Mouse (Mus musculus): Measurements from ENCODE around the gene Hes6. TPM values are rescaled to one million over a fixed set of nuclear protein-coding genes. Genes with fewer than 3 reads are reported as not detected.

Hes6 gene
- total RNA-seq (2021): 10 to 100 TPM; 16.6 to 18.3 TPM

DNA sequence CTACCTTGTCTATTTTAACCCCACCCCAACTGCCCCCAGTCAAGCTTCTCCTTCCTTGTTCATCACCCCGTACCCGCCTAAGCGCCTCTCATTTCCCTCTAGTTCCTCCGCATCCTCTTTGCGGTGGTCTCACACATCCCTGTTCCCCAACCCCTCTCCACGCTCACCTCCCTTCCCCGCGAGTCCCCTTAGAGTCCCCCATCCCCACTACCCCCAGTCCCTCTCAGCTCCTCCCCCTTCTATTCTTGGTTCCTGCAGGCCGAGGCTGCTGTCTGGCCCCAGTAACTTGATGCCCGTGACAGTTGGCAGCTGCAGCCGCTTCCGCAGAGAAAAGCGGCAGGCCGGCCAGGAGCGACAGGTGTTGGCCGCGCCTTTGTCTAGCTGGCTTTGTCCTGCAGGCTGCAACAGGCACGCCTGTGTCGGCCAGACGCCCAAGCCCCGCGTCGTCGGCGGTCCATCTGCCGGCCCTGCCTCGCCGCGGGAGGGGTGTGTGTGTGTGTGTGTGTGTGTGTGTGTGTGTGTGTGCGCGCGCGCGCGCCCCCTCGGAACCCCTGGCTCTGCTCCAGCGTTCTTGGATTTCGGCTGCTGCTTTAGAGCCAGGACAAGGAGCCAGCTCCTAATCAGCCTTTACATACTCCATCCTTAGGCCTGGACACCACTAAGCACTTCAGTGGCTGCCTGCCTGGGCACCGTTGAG is at the start of gene Hes6:
Hes6 (minus strand) TSS at position 141 of the 697 bp plus-strand sequence.
- intact Hi-C loops (cut with DNase I): no loop called here
- peak; percentile 67 for DNase-seq (ENCODE audit: low spot score)

DNA sequence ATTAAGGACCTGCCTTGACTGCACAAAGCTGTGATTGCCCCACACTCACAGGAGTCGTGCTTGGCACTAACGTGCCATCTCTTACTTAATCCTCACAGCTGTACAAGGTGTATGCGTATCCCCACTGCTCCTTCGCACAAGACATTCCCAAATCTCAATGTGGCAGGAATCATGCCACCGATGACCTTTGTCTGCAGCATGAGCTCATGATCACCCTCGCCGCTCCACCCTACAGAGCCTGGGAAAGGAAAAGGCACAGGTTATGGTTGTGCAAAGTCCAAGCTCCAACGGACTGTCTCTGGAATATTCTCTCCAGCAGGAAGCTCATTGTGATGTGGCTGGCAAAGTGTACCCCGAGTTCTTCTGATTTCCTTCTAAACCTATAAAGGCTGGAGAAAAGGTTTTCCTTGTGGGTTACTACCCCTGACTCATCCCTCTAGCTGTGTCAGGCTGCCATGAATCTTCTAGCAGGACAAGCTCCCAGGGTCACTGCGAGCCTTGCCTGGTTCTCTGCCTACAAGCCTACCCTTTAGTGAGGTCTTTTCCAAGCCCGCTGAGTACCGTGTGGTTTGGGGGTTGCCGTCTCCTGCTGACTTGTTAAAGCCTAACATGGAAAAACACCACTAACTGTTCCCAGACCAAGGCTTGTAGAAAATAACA is 49.6 kb upstream of the Hes6 start:
- DNase-seq (ENCODE audit: low spot score): no peak
- intact Hi-C loops (cut with DNase I): no loop called here

DNA sequence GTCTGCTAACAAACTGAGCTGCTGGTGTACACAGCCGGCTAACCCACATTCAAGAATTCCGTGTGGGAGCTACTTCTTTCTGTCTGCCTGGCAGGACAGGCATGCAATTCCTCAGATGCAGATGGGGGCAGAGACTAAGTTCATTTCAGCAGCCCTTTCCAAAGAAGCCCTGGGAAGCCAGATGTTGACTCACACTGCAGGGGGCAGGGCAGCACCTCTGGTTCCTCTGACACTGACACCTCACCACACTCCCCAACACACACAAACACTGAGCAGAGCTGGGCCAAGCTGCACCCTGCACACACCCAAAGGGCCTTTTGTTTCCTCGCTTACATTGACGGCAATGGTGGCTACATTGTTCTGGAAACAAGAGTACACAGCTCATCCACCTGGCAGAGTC is 46.7 kb upstream of the Hes6 start:
- DNase-seq (ENCODE audit: low spot score): no peak
- intact Hi-C loops (cut with DNase I): no loop called here

DNA sequence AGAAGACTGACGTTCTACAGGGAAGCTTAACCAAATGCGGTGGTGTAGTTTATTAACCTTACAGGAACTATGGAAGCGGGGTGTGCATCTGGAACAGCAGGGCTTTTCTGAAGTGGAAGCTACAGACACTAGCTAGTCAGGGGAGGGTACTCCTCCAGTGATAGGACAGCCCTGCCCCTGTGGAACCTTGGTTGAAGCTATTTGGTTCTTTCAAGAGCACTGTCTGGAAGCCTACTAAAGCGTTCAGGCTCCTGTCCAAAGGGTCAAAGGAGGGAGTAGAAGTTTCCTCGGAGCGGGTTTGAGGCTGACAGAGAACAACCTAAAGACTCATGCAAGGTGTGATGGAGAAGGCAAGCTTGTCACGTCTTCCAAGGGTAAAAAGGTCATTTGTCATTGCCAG is 46.2 kb upstream of the Hes6 start:
- intact Hi-C loops (cut with DNase I): no loop called here
- DNase-seq (ENCODE audit: low spot score): no peak

DNA sequence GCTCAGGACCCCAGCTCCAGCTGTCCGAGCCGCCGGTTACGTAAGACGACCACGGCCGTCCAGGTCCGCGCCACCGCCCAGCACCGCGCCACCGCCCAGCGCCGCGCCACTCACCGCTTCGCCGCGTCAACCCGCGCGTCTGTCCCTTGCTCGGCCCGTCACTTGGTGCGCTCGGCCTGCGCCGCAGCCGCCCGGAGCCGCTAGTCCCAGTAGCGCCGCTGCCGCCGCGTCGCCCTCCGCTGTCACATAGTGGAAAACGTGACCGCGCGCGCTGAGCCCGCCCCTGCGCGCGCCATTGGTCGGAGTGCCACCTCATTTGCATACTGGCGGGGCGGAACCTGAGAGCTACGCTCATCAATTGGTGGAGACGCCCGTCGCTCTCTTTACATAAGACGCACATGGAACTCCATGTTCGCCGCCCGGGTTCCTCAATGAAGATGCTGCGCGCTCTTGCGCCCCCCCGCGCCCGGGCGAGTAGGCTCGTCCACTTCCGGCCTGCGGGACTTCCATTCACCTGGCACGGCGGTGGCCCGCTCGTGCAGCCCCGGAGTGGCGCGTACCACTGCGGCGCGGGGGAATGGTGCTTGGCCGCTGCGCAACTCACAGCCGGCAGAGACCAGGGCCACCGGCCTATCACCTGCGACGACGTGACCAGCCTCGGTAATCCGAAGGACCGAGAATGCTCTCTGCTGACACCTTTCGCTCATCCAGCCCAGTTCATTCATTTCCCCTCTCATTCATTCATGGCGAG is 45.4 kb upstream of the Hes6 start, which contains the start of gene Per2:
Per2 (minus strand) TSS at position 266 of the 751 bp plus-strand sequence.
- intact Hi-C loops (cut with DNase I): loop anchor here (1.0 kb wide), 1 partner anchor 31 kb away; no protein-coding TSS in a partner anchor

DNA sequence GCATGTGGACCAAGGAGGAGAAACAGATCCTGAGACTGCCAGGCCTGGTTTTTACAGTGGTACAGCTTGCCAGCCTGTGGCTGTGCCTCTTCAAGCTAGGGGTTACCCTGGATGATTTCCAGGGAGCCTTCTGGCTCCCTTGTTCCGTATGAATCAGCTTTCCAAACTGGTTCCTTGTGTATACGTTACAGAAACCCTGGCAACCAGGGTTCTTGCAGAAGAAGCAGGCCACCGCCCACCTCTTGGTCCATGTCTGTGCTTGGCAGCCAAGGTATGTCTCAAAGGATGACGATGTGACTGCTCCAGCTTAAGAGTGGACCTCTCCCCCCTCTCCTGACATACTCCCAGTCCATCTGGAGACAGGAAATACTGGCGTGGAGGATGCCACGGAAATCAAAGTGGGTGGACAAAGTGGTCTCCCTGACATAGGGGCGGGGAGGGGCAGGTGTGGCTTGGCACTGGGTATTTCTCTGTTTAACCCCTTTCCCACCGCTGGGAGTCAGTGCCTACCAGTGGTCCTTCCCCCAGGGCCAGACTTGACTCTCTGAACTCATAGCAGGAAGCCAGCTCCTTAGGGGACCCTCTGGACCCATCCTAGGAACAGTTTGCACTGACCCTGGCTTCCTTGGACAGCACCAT is 44.5 kb upstream of the Hes6 start:
- DNase-seq (ENCODE audit: low spot score): peak; percentile 69
- intact Hi-C loops (cut with DNase I): no loop called here

More for the DNA sequence above, 45.4 kb upstream of the Hes6 start, which contains the start of gene Per2:
- peak; percentile 98 for DNase-seq (ENCODE audit: low spot score)

DNA sequence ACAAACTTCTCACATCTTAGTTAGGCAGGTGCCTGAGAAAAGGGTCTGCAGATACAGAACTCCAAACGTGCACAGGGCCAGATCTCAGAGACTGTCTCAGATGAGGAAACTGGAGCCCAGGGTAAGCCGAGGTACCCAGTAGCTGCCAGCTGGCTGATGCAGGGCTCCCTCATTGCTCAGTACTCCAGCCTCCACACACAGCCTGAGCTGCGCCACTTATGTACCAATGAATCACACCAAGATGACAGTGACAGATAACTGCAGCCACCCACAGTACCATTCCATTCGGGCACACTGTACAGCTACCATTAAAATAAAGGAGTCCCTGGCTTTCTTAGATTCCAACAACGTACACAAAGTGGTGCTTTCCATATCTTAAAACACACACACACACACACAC is 43.9 kb upstream of the Hes6 start:
- intact Hi-C loops (cut with DNase I): no loop called here
- no peak for DNase-seq (ENCODE audit: low spot score)

DNA sequence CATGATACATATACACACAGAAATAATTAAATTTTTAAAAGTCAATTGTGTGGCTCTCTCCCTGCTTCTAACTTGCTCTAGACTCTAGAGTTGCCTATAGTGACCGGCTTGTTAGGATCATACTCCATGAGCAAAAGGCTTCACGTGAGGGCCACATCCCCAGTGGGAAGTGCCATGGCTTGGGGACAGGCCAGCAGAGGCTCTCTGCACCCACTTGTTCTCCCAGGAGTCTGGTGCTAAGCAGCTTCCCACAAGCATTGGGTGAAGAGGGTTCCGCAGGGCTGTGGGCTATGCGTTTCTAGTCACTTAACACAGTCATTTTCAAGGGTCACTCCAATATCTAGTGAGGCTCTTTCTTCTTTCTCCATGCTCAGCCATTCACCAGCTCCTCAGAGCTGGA is 43.3 kb upstream of the Hes6 start:
- DNase-seq (ENCODE audit: low spot score): no peak
- intact Hi-C loops (cut with DNase I): no loop called here

DNA sequence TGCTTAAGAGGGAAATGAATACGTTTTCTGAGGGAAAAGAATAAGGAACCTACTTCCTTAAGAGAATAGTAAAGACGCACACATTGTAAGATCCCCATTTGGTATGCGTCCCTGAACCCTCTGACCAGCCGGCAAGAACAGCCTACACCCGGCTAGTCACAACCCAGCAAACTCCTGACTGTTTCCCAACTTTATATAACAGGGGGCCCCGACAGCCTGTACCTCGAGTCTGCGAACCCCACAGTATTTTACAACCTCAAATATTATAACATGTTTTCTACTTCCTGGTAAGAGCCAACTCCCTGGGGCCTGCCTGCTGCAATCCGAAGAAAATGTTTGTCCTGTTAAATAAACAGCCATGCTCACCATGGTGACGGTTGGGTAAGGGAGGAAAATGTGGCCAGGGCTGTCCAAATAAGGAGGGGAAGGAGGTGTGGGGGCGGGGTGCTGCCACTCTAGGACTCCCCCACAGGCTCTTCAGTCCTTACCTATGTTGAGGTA is 42.5 kb upstream of the Hes6 start:
- intact Hi-C loops (cut with DNase I): no loop called here
- DNase-seq (ENCODE audit: low spot score): peak; percentile 74

DNA sequence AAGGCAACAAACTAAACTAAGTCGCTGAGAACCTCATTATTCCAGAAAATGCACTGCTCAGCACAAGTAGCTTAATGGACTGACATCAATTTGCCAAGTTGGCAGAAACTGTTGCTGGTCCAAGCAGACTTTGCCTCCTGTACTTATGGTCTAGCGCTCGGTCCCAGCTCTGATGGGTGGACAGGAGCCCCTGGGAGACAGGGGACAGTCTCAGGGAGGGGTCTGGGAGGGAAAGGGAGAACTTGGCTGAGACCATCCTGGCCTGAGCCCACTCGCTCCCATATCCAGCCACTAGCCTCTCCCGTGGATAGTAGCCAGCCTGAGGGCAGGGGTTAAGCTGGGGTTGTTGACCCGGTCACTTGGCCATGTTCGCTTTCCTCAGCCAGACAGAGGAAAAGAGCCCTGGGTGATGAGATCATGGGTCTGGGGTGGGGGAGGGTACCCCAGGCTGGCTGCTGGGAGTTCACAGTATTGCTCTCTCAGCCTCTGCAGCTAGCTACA is 41.9 kb upstream of the Hes6 start:
- intact Hi-C loops (cut with DNase I): no loop called here
- DNase-seq (ENCODE audit: low spot score): peak; percentile 73

DNA sequence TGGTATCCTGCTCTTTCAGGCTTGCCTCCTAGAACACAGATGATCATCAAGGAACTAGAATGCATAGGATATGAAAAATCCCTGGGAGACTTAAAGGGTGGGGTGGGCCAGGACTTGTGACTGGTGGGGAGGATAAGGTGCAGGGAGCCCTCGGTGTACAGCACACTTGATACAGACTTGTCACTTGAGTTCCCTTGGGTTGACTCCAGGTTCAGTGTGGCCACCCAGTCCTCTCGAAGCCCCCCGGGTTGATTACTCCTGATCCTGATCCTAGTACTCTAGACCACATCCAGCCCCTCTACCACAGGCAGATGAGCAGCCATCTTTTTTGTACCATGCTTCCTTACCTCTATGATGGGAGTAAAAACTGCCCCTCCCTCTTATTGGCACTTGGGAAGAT is 41.1 kb upstream of the Hes6 start:
- intact Hi-C loops (cut with DNase I): no loop called here
- no peak for DNase-seq (ENCODE audit: low spot score)

DNA sequence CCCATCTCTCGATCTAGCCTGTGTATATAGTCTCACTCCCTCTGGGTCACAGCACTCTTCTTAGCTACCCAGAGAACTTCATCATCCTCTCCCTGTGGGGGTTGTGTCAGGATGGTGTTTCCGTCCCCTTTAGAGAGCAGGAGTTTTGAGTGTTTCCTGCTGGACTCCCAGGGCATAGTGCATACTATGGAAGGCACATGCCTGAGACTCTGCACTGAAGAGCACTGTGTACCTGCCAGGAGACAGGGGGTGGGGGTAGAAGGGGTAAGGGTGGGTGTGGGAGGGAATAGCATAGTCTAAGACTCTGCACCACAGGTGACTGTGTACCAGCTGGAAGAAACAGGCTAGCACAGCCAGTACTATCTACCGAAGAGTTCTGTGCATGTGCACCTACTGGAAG is 40.5 kb upstream of the Hes6 start:
- DNase-seq (ENCODE audit: low spot score): no peak

DNA sequence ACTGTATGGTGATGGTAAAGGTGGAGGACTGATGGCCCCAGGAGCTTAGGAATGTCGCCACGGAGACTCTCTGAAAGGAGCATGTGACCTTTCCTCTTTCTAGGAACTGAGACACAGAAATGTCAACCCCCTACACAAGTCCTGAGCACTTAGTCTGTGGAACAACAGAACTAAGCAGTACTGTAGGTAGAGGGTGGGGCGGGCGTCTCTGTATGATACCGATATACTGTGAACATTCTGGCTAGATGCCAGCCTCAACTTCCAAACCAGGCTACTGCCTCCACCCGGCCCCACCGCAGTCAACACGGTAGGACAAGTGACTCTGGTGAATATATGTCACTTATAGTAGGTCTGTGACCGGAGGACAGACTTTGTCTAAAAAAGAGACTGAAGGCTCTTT is 40.1 kb upstream of the Hes6 start:
- no peak for DNase-seq (ENCODE audit: low spot score)
- intact Hi-C loops (cut with DNase I): no loop called here

More for the DNA sequence above, 40.5 kb upstream of the Hes6 start:
- intact Hi-C loops (cut with DNase I): no loop called here

DNA sequence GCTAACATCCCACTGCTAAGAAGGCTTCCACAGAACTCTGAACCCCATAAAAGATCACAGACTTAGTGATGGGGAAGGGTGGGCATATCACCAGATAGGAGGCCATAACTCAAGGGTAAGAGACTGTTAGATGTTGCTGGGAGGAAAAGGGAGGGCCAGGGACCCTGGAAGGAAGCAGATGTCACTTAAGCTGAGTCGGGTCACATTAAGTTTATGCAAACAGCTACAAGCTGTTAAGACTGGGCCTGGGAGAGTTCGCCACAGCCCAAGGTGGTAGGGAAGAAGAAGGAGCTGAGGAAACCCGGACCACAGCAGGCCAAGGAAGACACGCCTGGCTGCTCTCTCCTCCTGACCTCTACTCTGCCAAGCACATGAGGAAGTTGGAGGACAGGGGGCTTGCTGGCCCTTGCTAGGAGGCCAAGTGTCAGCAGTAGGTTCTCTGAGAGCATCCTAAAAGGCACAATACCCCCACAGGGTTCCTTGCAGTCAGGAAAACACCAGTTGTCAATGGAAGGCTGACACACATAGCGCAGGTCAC is 37.8 kb upstream of the Hes6 start:
- intact Hi-C loops (cut with DNase I): no loop called here

DNA sequence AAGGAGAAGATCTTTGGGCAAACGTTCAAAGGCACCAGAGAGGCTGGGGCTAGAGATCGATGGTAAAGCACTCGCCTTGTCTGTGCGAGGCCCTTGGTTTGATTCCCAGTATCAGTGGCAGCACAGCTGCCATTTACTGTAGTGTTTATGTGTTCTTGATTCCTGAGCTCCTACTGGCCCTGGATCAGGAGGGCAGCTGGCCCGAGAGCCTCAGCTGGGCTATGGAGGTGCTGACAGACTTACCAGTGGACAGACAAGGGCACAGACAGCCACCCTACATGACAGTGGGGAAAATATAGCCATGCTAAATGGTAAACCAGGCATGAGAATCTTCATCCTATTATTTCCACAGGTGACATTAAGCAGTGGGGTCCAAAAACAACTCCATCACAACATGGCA is 37.0 kb upstream of the Hes6 start:
- intact Hi-C loops (cut with DNase I): no loop called here
- no peak for DNase-seq (ENCODE audit: low spot score)

More for the DNA sequence above, 37.8 kb upstream of the Hes6 start:
- DNase-seq (ENCODE audit: low spot score): no peak

DNA sequence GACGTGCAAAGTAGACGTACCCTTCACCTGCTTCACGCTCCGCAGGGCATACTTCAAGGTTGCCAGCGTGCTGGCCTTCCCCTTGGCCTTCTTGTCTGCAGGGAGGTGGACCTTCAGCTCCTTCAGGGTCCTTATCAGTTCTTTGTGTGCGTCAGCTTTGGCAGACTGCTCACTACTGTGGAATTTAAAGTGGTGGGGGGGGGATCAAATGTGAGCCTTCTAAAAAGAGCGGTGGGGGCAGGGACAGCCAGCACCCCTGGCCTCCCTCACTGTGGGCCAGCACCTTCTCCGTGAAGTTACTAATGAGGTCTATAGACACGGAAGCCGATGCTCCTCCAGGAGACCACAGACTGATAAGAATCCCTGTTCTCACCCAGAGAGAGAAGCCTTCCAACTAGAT is 34.9 kb upstream of the Hes6 start:
- intact Hi-C loops (cut with DNase I): no loop called here
- no peak for DNase-seq (ENCODE audit: low spot score)

DNA sequence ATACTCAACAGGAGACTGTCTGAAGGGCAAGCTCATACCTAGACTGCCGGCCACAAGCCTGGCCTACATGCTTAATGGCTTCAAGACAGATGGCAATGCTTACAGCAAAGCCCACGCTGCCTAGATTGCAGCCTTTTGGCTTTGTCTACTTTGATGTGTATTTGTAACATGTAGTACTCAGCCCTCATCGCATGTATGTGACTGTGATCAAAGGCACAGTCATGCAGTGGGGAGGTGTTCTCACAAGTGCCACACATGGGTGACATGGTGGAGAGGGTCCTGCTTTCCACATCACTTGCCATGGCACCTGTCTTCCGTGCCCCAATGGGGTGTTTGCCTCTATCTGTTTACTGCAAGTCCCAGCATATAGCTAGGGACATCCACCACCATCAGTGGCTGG is 32.7 kb upstream of the Hes6 start:
- intact Hi-C loops (cut with DNase I): no loop called here
- no peak for DNase-seq (ENCODE audit: low spot score)

DNA sequence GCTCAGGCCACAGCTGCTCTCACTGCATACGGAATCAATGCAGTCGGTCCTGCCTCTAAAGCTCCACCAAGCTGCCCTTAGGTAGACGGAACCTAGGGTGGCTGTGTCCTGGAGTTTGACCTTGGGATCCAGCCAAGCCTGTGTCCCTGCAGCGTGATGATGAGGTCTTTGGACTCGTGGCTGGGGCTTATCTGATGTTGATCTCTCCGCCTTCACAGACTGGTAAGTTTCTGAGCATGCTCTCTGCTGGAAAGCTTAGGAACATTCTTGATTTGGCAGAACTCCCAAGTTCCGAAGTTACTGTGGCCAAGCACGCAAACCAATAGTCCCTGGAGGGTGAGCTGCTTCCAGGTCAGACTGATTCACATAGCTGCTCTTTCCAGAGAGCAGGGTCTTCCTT is 32.2 kb upstream of the Hes6 start:
- peak; percentile 79 for DNase-seq (ENCODE audit: low spot score)
- intact Hi-C loops (cut with DNase I): no loop called here

DNA sequence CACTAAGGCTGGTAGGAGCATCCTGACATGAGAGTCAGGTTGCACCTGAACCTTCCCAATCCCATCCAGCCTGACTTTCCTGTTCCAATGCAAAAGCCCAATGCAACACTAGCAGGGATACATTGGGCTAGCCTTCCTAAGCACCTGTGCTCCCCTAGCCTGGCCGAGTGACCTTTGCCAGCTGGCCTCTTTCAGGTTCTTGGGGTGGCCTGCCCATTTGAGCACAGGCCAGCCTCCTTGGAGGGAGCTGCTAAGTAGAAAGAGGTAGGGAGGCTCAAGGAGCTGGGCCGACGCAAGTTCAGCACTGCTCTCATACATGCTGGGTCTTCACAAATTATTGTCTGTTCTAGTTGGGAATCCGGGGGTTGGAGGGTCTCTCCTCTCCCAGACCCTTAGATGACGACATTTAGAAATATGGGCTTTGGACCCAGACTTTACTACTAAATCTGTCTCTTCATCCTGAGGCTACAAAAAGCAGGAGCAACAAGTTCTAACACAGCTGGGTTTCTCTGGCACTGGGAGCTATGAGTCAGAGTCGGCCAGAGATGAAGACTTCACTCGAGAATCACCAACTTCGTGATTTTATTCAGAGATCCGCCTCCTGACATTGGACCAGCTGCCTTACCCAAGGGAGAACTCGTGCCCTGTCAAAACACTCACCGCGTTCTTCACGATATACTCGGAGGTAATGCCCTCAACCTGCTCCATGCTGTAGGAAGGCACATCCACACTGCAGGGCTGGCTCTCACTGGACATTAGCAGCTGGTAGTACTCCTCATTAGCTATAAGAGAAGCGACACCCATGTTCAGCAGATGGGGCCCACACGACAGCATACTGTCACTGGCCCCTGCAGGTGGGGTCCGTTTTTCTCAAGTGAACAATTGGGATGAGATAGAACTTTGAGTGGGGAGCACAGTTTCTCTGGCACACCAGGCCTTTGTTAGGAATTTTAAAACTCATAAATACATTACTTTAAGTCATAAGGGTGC is 31.3 kb upstream of the Hes6 start:
- no peak for DNase-seq (ENCODE audit: low spot score)
- intact Hi-C loops (cut with DNase I): no loop called here

Data from heart, postnatal 25 days (tissue).